Mouse (Mus musculus) naive thymus-derived CD4-positive, alpha-beta T cell, adult 2 months (primary cell): ENCODE results near the gene Fam196b.
A peak's percentile ranks its signal among the peaks of the same experiment; 100 is the strongest.

Experiments used
- DNase-seq: peaks from one replicate; pipeline ENCODE4 v3.0.0-alpha.2; 2011; ENCODE audit warnings: low read depth

Gene Fam196b

DNA sequence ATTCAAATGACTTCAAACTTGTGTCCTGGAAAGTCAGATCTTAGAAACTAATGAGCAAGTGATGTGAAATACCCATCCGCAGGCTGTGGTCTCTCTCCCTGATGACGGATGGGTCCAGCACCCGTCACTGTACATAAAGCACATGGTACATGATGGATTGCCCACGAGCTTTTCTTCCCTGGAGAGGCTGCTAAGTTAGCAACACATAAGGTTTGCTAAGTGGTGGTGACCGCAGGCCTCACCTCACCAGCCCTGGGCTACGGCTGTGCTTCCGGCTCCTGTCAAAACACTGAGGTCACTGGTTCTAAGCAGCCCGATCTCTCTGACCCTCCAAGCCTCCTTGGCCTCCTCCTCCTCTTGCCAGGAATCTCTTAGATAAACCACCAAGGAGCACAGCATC lies 91.7 kb downstream of the Fam196b start:
- DNase-seq = no peak

DNA sequence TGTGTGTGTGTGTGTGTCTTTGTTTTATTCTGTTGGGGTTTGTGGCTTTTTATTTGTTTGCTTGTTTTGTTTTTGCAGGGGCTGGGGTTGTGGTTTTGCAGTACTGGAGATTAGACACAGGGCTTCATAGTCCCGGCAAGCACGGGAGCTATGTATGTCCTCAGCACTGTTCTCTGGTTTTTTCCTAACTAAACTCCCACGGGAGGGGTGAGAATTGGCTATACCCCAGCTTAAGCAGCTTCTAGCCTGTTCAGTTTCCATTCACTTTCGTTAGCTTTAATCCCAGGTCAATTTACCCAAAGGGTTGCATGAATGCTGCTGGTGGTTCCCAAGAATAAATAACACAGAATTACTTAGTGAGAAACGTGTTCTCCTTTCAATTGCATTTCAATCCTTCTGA lies 92.2 kb downstream of the Fam196b start:
- no peak for DNase-seq

- DNase-seq = no peak
Measured at GRCm38 (mm10) chr11:34415884-34416618, 101.4 kb downstream of the Fam196b start.

DNA sequence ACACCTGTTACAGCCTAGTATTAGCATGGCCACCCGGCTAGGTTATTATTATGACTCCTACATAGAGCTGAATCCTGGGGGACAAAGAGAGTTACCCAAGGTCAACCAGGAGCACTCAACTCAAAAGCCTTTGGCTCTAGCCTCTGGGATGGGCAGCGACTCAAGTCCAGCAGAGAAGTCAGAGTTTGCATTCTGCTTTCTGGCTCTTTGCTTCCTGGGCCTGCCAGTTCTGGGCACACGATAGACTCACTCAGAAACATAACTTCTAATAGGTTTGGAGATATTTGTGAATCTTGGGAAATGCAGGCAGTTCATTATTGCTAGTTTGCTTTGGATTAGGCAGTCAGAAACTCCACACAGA lies 102.0 kb downstream of the Fam196b start:
- DNase-seq = no peak

DNA sequence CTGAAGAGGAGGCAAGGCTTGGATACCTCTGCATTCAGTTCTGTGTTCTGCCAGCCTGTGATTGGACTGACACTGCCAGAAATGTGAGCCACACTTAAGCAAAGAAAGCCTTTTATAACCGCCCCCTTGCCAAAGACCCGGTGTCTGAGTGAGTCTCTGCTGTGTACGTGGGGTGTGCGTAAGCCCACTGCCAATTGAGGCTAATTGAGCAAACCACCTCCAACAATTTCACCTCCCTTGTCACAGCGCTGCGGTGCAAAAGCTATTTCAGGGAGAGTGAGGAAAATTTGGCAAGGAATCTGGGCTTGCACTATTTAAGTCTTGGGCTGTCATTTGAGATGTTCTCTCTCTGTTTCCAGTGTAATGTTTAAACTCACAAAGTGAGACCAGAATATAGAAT lies 106.4 kb downstream of the Fam196b start:
- DNase-seq = no peak

DNA sequence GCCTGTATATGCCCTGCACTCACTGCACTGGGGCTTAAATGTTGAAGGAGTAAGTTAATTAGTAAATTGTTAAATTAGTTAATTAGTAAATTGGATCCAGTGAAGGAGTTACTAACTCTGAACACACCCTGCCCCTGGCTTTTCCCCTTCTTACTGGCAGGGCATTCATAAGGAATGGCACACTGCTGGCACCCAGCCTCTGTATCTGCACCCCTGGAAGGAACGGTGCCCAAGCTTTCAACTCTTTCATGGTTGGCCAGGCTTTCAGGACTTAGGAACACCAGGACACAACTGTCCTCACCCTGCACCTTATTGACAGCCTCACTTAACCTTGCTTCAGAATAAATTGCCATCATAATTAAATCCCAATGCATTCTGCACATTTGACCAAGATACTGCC lies 109.9 kb downstream of the Fam196b start:
- no peak for DNase-seq

DNA sequence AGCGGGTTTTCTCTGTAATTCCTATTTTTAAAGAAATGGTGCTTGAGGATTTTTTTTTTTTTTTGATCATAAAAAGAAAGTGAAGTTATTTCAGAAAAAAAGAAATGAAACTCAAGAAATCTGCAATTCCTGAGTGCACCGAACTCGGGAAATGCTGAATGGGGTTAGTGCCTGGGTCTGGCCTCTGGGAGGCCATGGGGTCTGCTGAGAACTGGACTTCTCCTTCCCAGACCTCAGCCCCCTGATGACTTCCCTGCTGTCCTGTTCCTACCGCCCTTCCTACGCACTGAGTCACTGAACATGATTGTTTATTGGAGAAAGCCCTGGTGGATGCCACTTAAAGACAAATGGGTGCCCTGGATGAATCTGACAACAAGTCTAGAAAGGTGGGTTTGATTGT lies 112.6 kb downstream of the Fam196b start:
- no peak for DNase-seq

- DNase-seq = no peak
Measured at GRCm38 (mm10) chr11:34430940-34431339, 116.3 kb downstream of the Fam196b start.

GRCm38 (mm10) chr11:34431371-34431770 lies 116.7 kb downstream of the Fam196b start:
- DNase-seq = no peak

DNA sequence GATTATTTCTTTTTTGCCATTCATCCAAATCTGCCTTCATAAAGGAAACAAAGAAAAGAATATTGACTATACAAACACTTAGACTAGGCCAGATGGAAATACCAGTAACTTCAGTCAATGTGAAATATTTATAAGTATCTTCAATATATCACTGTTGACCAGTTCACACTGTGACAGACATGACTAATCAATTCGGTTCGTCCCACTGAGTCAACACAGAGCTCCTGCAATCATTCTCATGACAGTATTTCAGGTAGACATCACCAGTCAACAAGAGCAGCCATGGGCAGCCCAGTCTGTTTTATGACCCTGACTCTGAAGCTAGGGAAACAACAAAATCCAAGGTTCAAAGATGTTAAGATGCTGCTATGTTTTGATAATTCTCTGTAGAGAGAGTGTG lies 117.4 kb downstream of the Fam196b start:
- DNase-seq = no peak

- DNase-seq = no peak
Measured at GRCm38 (mm10) chr11:34437446-34437845, 122.8 kb downstream of the Fam196b start.

- no peak for DNase-seq
Measured at GRCm38 (mm10) chr11:34438429-34438828, 123.8 kb downstream of the Fam196b start.

DNA sequence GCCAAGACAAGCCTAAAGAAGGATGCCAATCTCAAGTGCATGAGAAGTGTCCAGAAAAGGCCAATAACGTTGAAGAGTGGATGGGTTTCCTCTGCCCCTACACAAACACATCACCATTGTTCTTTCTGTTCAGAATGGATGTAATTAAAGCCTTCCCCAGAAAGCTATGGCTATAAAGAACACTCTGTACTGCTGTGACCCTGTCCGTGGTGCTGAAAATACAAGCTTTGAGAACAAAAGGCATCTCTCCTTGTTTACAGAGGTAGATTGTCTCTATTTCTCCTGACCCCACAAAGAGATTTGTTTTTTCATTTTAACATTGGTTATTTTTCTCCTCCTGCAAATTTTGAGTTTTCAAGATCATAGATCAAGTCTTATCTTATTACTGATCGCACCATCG lies 133.3 kb downstream of the Fam196b start:
- DNase-seq = peak; percentile 43

- DNase-seq = no peak
Measured at GRCm38 (mm10) chr11:34449944-34450343, 135.3 kb downstream of the Fam196b start.

DNA sequence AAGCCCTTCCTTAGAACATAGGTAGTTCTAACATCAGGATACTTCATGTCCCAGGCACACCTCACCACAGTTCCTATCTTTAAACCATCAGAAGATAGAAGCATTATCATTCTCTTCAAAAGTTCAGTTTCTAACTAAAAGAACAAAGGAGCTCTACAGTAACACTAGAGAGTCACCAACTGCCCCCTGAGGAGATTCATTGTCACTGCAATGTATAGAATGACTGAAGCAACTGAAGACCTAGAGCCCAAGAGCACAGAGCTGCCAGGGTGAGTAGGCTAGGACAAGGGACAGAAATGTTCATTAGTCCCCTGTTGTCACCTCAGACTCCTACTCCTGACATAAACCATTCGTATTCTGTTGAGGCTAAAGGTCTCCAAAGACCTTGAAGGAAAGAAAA lies 152.4 kb downstream of the Fam196b start:
- peak; percentile 18 for DNase-seq

DNA sequence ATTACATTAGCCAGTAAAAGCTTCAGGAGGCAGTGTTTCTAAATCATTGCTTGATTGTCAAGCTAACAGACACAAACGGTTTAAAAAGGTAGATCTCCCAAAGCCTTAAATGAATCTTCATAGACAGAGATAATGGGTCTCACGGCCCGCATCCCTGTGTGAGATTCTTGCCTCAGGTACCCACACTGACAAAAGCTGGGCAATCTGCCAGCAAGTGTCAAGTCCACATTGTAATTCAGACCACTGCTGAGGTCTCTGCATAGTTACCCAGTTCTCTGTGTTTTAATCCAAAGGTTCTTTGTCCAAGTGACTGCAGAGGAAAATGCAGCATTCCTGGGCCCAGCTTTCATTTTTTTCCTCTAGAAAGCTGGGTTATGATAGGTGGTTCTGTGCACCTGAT lies 153.9 kb downstream of the Fam196b start:
- no peak for DNase-seq

- no peak for DNase-seq
Measured at GRCm38 (mm10) chr11:34469792-34470191, 155.2 kb downstream of the Fam196b start.
